Mouse (Mus musculus): ENCODE measurements around the gene Tecpr1.

The Tecpr1 gene

DNA sequence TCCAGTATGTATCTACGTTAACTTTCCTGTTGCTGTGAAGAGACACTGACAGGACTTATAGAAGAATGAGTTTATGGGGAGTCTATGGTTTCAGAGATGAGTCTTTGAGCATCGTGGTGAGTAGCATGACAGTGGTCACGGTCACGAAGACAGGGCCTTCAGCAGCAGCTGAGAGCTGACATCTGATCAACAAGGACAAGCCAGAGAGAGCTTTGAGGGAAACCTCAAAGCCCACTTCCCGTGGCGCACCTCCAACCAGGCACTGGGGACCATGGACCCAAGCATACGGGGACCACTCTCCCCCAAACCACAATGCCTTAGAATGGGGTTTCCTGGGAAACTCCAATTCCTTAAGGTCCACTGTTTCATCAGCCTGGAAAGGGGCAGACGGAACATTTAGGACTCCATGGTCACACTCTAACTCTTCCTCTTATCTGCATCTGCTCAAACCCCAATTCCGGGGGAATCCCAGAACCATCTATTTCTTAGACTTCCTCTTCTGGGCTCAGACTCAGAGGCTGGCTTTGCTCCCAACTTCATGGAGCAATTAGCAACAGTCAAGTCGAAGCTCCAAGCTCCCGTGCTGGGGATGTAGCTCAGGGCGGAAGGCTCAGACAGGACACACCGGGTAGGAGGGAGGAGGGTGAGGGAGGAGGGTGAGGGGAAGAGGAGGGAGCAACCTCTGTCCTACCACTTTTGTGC lies 28.6 kb upstream of the Tecpr1 start:
- DNase-seq (ENCODE audit: low spot score), result no peak

DNA sequence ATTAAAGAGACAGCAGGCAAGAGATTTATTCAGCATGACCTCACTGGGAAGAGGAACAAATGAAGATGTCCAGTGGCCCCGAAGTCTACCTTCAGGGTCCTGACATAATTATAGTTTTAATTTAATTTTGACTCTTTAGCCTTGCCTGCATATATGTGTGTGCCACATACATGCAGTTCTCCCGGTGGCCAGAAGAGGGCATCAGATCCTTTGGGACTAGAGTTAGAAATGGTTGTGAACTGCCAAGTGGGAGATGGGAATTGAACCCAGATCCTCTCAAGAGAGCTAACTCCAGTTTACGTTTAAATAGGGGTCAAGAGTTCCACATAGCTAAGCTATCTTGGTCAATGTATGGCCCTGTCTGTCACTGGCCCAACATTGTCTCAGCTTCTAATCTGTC lies 26.5 kb upstream of the Tecpr1 start:
- DNase-seq (ENCODE audit: low spot score), result no peak

DNA sequence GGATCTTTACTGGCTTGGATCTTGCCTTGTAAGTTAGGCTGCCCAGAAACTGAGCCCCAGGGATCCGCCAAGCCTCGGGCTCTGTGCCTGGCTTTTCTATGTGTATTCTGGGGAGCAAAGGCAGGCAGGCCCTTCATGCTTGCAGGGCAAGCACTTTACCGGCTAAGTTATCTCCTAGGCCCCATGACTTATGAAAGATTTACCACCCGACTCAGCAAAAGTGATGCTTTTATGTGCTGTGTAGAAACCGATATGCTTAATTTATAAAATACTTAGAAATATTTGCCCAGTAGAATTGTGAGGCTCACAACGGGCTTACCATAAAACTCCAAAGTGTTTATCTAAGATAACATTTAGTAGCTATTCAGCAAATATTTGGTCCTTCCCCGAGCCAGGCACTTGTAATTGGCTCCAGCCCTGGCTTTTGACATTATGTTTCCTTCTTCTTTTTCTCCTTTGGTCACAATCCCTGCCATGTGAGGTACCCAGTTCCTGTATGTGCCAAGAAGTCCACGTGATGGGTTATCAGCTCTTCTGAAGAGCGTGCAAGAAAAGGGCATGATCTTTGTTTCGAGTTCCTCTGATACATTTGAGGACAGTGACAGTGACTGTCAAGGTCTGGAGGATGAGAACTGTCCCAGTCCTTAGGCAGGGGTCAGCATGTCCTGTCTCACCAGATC lies 24.6 kb upstream of the Tecpr1 start:
- DNase-seq (ENCODE audit: low spot score), result no peak

DNA sequence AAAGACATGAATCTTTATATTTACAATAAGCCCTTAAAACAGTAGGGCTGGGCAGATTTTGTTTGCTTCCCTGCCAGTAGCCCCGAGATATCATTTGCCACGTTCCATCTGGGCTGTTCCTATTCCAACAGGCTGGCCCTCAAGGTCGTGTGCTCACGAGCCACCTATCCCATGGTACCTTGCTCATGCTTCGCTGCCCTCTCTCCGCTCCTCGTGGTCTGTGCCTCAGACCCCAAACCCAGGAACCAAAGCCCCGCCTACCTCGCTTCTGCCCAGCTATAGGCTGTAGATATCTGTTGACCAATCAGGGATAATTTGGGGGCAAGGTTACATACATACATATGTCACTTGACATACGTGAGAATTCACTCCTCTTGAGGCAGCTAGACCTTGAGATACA lies 23.9 kb upstream of the Tecpr1 start:
- no peak for DNase-seq (ENCODE audit: low spot score)

DNA sequence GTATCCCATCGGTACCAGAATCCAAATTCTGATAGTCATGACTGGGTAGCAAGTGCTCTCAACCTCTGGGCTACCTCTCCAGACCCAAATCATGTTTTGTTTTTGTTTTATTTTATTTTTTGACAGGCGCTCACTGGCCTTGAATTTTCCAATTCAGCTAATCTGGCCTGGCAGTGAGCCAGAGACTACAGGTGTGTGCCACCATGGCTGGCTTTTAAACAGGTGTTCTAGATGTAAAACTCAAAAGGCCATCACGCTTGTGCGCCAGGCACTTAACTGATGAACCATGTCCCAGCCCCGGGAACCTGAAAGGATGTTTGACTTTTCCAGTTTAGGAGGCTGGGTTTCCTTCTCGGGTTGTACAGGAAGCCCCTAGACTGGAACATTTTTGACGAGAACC lies 23.3 kb upstream of the Tecpr1 start:
- DNase-seq (ENCODE audit: low spot score), result no peak

DNA sequence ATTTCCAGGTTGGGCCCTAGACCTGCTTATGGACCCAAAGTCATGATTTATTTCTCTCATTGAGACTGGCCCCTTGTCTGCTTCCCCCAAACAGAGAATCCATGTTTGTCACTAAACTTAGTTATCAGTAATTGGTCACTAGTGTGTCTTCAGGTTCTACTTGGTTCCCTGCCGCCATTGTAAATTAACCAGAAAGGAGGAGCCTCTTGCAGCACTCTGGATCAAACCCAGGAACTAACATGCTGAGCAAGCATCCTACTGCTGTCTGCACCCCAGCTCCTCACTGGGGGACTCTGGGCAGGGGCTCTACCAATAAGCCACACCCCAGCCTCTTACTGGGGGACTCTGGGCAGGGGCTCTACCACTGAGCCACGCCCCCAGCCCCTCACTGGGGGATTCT lies 22.2 kb upstream of the Tecpr1 start:
- DNase-seq (ENCODE audit: low spot score), result no peak

DNA sequence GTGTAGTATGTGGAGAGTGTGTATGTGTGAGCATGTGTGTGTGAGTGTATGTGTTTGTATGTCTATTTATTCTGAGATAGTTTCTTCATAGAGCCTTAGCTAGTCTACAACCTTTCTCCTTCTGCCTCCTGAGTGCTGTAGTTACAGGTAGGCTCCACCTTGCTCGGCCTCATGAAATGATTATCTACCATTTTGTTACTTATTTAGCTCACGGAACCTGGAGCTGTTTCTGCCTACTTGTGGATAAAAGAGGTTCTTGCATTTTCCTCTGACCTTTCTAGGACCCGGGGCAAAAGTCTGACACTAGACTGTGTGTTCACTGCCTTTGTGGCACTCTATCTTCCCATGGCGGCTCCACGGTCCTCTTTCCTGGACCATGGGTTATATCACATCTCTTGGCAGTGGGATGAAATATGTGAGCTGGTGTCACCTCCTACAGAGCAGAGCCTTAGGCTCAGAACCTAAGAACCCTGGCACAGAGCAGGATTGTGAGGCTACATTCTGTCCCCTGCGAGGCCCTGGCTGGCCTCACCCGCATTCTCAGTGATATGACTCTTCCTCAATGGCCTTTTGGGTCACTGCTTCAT lies 20.6 kb upstream of the Tecpr1 start, which contains the start of gene Bri3:
Gene Bri3 (plus strand): TSS at position 537 of the 587 bp plus-strand sequence.
- DNase-seq (ENCODE audit: low spot score), result no peak

DNA sequence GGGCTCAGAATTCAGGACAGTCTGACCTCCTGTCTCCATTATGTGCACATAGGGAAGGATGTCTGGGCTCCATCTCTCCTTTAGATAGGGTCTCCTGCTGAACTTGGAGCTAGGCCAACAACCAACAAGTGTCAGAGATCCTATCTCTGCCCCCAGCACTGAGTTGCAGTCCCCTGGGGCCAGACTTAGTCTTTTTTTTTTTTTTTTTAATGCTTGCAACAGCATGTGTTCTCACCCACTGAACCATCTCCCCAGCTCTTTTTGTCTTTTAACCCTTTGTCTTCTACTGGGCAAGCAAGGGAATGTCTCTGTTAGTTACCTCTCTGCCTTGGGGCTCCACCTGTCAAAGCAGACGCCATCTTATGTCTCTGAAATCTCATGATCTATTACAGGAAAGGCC lies 15.6 kb upstream of the Tecpr1 start:
- DNase-seq (ENCODE audit: low spot score), result no peak

DNA sequence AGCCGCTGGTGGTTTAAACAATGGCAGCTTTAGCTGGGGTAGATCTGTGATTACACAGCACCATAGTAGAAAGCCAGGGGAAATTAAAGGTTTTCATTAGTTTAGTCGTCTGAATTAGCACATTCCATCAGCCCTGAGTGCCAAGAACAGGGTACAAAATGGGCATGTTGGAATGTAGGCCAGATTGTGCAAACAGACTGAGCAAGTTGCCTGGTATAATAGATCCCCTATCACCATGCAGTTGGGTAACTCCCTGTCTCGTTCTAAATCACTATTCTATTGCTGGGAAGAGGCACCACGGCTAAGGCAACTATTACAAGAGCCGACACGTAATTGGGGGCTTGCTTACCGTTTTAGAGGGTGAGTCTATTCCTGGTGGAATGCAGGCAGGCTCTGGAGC lies 11.3 kb upstream of the Tecpr1 start:
- no peak for DNase-seq (ENCODE audit: low spot score)

DNA sequence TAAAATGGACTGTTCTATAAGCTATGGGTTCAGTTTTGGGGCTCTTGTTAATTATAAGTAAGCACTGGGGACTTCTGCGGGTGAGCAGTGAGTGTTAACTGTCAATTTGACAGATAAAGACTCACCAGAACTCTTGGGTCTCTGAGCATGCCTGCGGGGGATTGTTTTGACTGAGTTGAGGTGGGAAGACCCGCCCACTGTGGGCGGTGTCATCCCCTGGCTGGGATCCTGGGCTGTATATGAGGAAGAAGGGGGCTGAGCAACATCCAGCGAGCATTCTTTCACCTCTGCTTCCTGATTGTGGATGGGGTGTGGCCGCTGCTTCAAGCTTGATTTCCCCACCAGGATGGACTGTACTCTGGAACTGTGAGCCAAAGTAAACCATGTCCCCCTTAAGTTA lies 10.8 kb upstream of the Tecpr1 start:
- no peak for DNase-seq (ENCODE audit: low spot score)

DNA sequence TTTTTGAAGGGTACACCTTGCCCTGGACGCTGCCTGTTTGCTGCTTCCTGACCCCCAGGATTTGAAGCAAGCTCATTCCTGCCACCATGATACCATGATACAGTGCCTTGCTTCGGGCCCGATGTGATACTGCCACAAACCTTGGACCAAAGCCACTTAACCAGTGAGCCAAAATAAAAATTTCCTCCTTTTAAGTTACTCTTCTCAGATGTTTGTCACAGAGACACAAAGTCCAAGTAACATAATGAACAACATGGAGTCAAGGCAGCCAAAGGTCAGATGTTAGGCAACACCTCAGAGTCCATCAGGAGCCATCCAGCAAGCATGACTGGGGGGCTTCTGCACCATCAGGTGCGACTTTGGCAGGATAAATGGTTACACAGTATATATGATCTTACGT lies 9.1 kb upstream of the Tecpr1 start:
- DNase-seq (ENCODE audit: low spot score), result no peak

DNA sequence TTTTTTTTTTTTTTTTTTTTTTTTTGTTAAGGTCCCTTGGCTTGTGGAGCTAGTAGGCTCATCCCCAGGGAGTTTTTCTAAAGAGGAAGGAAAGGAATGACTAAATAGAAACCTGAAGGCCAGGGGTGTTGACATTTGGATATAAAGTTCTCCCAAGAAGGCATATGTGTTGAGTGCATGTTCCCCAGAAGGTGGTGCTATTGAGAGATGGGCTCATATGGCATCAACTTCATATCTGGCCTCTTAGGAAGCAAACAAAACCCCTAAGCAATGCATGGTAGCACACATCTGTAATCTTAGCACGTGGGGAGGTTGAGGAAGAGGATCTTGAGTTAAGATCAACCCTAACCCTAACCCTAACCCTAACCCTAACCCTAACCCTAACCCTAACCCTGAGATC lies 8.0 kb upstream of the Tecpr1 start:
- peak; percentile 26 for DNase-seq (ENCODE audit: low spot score)

DNA sequence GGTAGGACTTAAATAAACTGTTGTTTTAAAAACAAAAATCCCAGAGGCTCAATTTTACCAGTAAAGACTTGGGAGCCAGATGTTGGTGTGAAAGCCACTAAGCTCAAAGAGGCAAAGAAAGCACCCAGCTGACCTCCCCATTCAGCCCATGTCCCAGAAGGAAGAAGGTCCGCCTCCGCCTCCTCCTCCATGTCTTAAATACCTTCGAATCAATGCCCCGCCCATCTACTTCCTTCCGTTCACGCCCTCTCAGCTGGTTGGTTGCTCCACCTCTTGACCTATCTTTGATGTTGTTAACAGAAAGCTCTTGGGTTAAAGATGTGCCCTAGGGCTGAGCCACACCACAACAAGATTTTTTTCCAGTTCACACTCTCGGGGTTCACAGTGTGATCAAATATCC lies 6.8 kb upstream of the Tecpr1 start:
- DNase-seq (ENCODE audit: low spot score), result no peak

DNA sequence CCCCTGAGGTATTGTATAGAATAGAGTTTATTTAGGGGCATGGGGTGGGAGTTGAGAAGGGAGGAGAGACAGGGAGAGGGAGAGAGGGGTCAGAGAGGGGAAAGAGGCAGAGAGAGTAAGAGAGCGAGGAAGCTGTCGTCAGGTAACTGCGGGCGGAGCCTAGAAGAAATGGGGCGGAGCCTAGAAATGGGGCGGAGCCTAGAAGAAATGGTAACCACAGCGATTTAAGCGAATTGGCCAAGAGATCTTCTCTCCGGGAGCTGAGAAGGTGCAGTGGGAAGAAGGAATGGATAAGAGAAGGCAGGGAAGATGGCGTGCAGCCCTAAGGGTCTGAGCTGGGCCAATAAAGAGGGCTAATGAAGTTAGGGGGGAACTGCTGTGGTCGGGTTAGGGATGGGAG lies 2.8 kb upstream of the Tecpr1 start:
- DNase-seq (ENCODE audit: low spot score), result no peak

DNA sequence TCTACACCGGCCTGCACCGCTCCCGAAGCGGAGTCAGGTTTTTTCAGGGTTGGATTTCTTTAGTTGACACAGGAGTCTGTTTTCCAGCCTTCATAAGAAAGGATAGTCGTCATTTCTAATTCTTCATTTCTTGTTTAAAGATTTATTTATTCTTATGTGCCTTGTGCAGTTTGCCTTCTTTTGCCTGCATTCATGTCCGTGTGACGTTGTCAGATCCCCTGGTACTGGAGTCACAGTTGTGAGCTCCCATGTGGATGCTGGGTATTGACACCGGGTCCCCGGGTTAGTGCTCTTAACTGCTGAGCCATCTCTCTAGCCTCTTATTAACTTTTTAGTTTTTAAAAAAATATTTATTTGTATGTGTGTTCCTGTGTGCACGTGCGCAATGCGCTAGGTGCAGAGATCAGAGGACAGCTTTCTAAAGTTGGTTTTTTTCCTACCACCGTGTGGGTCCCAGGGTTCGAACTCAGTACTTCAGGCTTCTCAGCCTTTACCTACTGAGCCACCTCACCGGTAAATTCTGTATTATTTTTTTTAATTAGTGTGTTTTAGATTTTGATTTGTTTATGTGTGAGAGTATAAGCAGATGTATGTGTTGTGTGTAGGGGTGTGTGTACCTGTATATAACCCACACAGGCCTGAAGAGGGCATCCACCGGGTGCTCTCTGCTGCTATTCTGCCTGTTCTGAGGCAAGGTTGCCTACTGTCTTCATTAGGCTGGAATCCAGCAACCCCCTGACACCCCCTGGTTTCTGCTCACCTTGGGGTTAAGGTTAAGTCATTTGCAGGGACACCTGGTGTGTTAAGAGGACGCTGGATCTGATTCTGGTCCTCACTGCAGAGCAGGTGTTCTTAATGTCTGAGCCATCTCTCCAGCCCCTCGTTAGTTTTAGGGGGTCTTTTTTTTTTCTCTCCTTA lies 743 bp upstream of the Tecpr1 start:
- DNase-seq (ENCODE audit: low spot score), result peak; percentile 16

DNA sequence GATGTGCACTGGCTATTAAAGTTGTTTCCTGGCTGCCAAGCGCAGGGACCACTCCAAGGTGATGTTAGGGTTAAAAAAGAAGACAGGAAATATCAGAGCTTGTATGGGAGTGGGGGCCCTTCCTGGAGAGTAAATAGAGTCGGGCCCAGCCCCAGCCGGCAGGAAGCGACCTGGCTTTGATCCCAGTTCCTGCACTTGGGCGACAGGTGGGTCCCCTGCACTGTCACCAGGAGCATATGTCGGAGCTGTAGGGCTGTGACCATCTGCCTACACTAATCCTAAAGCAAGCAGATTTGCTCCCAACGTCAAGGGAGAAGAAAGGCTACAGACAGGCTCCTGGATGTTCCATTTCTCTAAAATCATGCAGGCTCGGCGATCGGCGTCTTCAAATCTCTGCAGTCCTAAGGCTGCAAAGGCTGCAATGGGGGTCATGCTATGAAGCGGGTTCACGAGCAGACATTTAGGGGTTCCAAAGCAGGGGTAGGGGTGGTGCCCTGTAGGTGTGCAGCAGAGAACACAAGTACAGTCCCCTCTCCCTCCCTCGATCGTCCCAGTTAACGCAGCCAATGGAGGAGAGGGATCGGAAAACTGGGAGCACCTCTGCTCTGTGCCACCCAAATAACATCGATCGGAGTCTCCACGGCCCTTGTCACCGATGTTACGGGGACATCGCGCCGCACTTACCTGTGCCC lies 458 bp downstream of the Tecpr1 start:
- DNase-seq (ENCODE audit: low spot score), result no peak

DNA sequence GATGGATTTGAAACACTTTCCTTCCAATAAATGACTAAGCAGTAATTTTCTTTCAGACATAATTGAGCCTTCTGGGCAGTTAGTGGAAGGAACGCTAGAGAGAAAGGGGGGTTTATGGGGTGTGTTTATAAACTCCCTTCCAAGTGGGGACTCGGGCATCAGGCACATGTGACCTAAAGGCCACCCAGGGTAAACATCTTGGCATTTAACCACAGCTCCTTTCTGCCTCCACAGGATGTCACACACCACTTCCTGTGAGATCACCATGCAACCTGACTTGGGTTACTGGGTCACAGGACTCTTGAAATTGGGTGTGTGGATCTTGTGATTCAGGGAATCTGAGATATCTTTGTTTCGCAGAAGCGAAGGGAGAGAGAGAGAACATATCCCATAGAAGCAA lies 2.1 kb downstream of the Tecpr1 start:
- no peak for DNase-seq (ENCODE audit: low spot score)

DNA sequence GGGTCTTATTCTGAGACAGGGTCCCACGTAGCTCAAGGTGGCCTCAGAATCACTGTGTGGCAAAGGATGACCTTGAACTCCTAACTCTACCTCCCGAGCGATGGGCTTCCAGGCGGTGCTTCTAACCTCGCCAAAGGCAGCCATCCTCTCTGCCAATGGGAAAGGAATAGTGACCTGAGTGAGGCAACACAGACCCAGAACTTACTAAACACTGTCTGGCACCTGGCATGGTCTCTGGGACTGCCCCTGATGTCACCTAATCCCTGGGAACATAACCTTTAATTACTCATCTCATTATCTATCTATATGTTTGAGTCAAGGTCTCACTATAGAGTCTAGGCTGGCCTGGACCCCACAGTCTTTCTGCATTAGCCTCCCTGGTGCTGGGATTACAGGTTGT lies 3.5 kb downstream of the Tecpr1 start:
- no peak for DNase-seq (ENCODE audit: low spot score)

DNA sequence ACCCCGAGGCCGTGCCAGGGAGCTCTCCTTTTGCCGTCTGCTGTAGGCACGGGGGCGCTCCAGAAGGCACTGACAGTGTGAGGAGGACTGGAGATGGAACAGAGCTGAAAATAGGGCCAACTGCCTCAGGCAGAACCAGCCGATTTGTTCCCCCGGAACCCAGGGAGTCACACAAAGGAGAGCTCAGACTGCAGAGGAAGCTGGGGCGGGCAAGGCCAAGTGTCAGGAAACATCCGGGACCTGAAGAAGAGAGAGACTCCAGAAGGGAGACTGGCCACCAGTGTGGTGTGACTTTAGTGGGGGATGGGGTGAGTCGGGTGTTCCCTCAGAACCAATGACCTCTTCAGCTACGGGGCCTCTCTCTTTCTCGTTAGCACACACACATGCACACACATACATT lies 4.1 kb downstream of the Tecpr1 start:
- peak; percentile 22 for DNase-seq (ENCODE audit: low spot score)

DNA sequence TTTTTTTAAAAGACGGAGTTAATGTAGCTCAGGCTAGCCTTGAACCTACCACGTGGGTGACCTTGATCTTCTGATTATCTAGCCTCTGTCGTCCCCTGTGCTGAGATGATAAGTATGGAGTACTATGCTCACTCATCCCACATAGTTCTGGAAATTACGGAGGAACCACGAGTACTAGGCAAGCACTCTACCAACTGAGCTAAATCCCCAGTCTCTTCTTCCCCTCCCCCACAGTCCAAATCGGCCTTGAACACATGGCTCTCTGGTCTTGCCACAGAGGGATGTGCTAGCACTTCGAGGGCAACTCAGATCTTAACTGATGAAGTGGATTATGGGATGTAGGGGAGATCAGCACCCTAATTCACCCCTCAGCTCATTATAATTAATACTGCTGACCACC lies 5.4 kb downstream of the Tecpr1 start:
- DNase-seq (ENCODE audit: low spot score), result no peak

DNA sequence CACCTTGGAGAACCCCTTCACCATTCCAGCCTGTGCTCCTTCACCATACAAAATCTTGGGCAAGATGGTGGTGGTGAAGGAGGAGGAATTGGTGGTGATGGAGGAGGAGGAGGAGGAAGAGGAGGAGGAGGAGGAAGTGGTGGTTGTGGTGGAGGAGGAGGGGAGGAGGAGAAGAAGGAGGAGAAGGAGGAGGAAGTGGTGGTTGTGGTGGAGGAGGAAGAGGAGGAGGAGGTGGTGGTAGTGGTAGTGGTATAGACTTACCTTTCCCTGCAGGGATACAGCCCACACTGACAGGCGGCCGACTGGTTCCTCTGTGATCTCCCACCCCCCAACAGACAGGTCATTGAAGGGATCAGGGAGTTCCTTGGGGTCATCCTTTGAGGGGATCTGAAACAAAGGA lies 7.4 kb downstream of the Tecpr1 start:
- no peak for DNase-seq (ENCODE audit: low spot score)

DNA sequence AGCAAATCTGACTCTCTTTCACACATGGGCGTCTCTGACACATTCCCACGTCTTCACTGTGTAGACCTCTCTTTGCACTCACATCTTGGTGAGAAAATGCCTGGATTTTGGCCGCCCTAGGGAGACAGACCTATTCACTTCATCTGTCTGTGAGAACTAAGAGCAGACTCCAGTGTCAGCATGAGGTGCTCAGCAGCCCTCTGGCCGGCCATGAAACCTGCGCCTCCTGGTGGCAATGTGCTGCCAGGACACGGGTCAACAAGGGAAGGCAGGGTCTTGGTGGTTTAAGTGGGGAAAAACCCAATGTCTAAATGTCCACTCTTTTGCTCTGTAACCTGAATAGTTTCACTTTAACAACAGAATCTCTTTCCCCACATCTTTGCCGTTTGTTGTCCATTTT lies 9.0 kb downstream of the Tecpr1 start:
- DNase-seq (ENCODE audit: low spot score), result peak; percentile 80
